Mouse (Mus musculus): Measurements from ENCODE around the gene Ints11. TPM values are rescaled to one million over a fixed set of nuclear protein-coding genes. Genes with fewer than 3 reads are reported as not detected.

Ints11 gene
- polyA plus RNA-seq, 1 experiment from 2014 or later: 34.3 TPM

GRCm38 (mm10) chr4:155868614-155869298, 590 bp upstream of the Ints11 start:
- Histone ChIP-seq H3K4me3 (replicated peaks) (peak overlapping the region; percentile 91), H3K27ac (replicated peaks) (peak overlapping the region; percentile 65; the same call in 1 of the 2 replicates), H3K4me1 (replicated peaks) (peaks cover 42% of the 10 kb centered on the region), H3K9ac (peak overlapping the region; percentile 77), H3K36me3 (replicated peaks) (peaks cover 48% of the 10 kb centered on the region), H3K27me3 (no peaks in the 10 kb centered on the region), H3K9me3 (replicated peaks) (no peaks in the 10 kb centered on the region), H3K4me2 (peak overlapping the region; percentile 97)
- peak; percentile 41 for ATAC-seq (ENCODE audit: insufficient read depth)
- 5% methylated on average over 22 of the region's 22 CpGs for WGBS (ENCODE audit: insufficient replicate concordance)

GRCm38 (mm10) chr4:155871404-155871803, 2.1 kb downstream of the Ints11 start:
- H3K9ac ChIP-seq: no peak overlapping the region
- H3K4me1 ChIP-seq (replicated peaks): peaks cover 42% of the 10 kb centered on the region
- no peaks in the 10 kb centered on the region for H3K27me3 ChIP-seq
- H3K27ac ChIP-seq (replicated peaks): no peak overlapping the region
- 72% methylated on average over 7 of the region's 7 CpGs for WGBS (ENCODE audit: insufficient replicate concordance)
- no peaks in the 10 kb centered on the region for H3K9me3 ChIP-seq (replicated peaks)
- H3K4me2 ChIP-seq: peak overlapping the region; percentile 4; the same call in 1 of the 2 replicates
- H3K4me3 ChIP-seq (replicated peaks): no peak overlapping the region
- ATAC-seq (ENCODE audit: insufficient read depth): no peak
- H3K36me3 ChIP-seq (replicated peaks): peaks cover 51% of the 10 kb centered on the region

- H3K9ac ChIP-seq: no peak overlapping the region
- no peak for ATAC-seq (ENCODE audit: insufficient read depth)
- no peak overlapping the region for H3K27ac ChIP-seq (replicated peaks)
Measured at GRCm38 (mm10) chr4:155883587-155883986, 14.2 kb downstream of the Ints11 start.

GRCm38 (mm10) chr4:155886330-155886729, 17.0 kb downstream of the Ints11 start:
- no peak overlapping the region for H3K4me3 ChIP-seq (replicated peaks)
- no peaks in the 10 kb centered on the region for H3K9me3 ChIP-seq (replicated peaks)
- no peaks in the 10 kb centered on the region for H3K27me3 ChIP-seq
- no peak overlapping the region for H3K4me2 ChIP-seq
- no peak for ATAC-seq (ENCODE audit: insufficient read depth)
- H3K36me3 ChIP-seq (replicated peaks): peaks cover 55% of the 10 kb centered on the region
- H3K27ac ChIP-seq (replicated peaks): no peak overlapping the region
- peaks cover 14% of the 10 kb centered on the region for H3K4me1 ChIP-seq (replicated peaks)
- H3K9ac ChIP-seq: no peak overlapping the region
- WGBS (ENCODE audit: insufficient replicate concordance): 81% methylated on average over 5 of the region's 5 CpGs

More at GRCm38 (mm10) chr4:155883587-155883986, 14.2 kb downstream of the Ints11 start:
- Histone ChIP-seq H3K36me3 (replicated peaks) (peaks cover 44% of the 10 kb centered on the region), H3K9me3 (replicated peaks) (no peaks in the 10 kb centered on the region), H3K4me3 (replicated peaks) (no peak overlapping the region), H3K27me3 (no peaks in the 10 kb centered on the region), H3K4me1 (replicated peaks) (no peaks in the 10 kb centered on the region), H3K4me2 (no peak overlapping the region)
- WGBS (ENCODE audit: insufficient replicate concordance): 61% methylated on average over 3 of the region's 3 CpGs

GRCm38 (mm10) chr4:155887674-155888073, 18.3 kb downstream of the Ints11 start:
- H3K27ac ChIP-seq (replicated peaks): no peak overlapping the region
- no peak overlapping the region for H3K4me2 ChIP-seq
- H3K4me3 ChIP-seq (replicated peaks): no peak overlapping the region
- H3K36me3 ChIP-seq (replicated peaks): peaks cover 55% of the 10 kb centered on the region
- peaks cover 21% of the 10 kb centered on the region for H3K4me1 ChIP-seq (replicated peaks)
- no peaks in the 10 kb centered on the region for H3K27me3 ChIP-seq
- H3K9ac ChIP-seq: no peak overlapping the region
- 82% methylated on average over 10 of the region's 10 CpGs for WGBS (ENCODE audit: insufficient replicate concordance)
- ATAC-seq (ENCODE audit: insufficient read depth): no peak
- no peaks in the 10 kb centered on the region for H3K9me3 ChIP-seq (replicated peaks)

- ATAC-seq (ENCODE audit: insufficient read depth): no peak
- whole genome bisulfite sequencing (ENCODE audit: insufficient replicate concordance): 95% methylated on average over 9 of the region's 9 CpGs
- Histone ChIP-seq H3K4me2 (no peak overlapping the region), H3K4me3 (replicated peaks) (no peak overlapping the region), H3K36me3 (replicated peaks) (peaks cover 55% of the 10 kb centered on the region), H3K9ac (no peak overlapping the region), H3K9me3 (replicated peaks) (no peaks in the 10 kb centered on the region), H3K27me3 (no peaks in the 10 kb centered on the region), H3K27ac (replicated peaks) (no peak overlapping the region), H3K4me1 (replicated peaks) (peaks cover 26% of the 10 kb centered on the region)
Measured at GRCm38 (mm10) chr4:155888181-155888580, 18.8 kb downstream of the Ints11 start.

GRCm38 (mm10) chr4:155889316-155889715, 20.0 kb downstream of the Ints11 start:
- H3K4me1 ChIP-seq (replicated peaks): peaks cover 38% of the 10 kb centered on the region
- no peak overlapping the region for H3K4me3 ChIP-seq (replicated peaks)
- ATAC-seq (ENCODE audit: insufficient read depth): no peak
- no peak overlapping the region for H3K9ac ChIP-seq
- no peaks in the 10 kb centered on the region for H3K27me3 ChIP-seq
- H3K27ac ChIP-seq (replicated peaks): no peak overlapping the region
- H3K4me2 ChIP-seq: no peak overlapping the region; the same call in 1 of the 2 replicates
- H3K9me3 ChIP-seq (replicated peaks): no peaks in the 10 kb centered on the region
- WGBS (ENCODE audit: insufficient replicate concordance): 80% methylated on average over 5 of the region's 5 CpGs
- peaks cover 55% of the 10 kb centered on the region for H3K36me3 ChIP-seq (replicated peaks)

- ATAC-seq (ENCODE audit: insufficient read depth): no peak
- H3K27ac ChIP-seq (replicated peaks): 0 out of 2 replicates have a peak overlapping the region, but pooled peaks have one; percentile 2
- H3K9ac ChIP-seq: peak overlapping the region; percentile 64
- peak overlapping the region; percentile 92 for H3K4me3 ChIP-seq (replicated peaks)
- H3K9me3 ChIP-seq (replicated peaks): no peaks in the 10 kb centered on the region
- peaks cover 44% of the 10 kb centered on the region for H3K36me3 ChIP-seq (replicated peaks)
- WGBS (ENCODE audit: insufficient replicate concordance): under 1% methylated on average over 34 of the region's 34 CpGs
- H3K4me2 ChIP-seq: peak overlapping the region; percentile 100
- peaks cover 53% of the 10 kb centered on the region for H3K4me1 ChIP-seq (replicated peaks)
- H3K27me3 ChIP-seq: no peaks in the 10 kb centered on the region
Measured at GRCm38 (mm10) chr4:155891011-155891471, 21.7 kb downstream of the Ints11 start.

- no peaks in the 10 kb centered on the region for H3K27me3 ChIP-seq
- H3K4me2 ChIP-seq: peak within 1 kb of the TSS; percentile 100
- ATAC-seq (ENCODE audit: insufficient read depth): peak; percentile 86
- H3K27ac ChIP-seq (replicated peaks): peak within 1 kb of the TSS; percentile 95
- peaks cover 44% of the 10 kb centered on the region for H3K36me3 ChIP-seq (replicated peaks)
- peak within 1 kb of the TSS; percentile 91 for H3K9ac ChIP-seq
- WGBS (ENCODE audit: insufficient replicate concordance): under 1% methylated on average over 52 of the region's 52 CpGs
- no peaks in the 10 kb centered on the region for H3K9me3 ChIP-seq (replicated peaks)
- peaks cover 53% of the 10 kb centered on the region for H3K4me1 ChIP-seq (replicated peaks)
- peak within 1 kb of the TSS; percentile 92 for H3K4me3 ChIP-seq (replicated peaks)
Measured at GRCm38 (mm10) chr4:155891551-155892001, 22.2 kb downstream of the Ints11 start, which contains the start of the genes Pusl1 and Acap3. Gene Pusl1 (minus strand): TSS chr4:155891781. Gene Acap3 (plus strand): TSS chr4:155891822.

- H3K4me3 ChIP-seq (replicated peaks): peak overlapping the region; percentile 92
- peak; percentile 91 for ATAC-seq (ENCODE audit: insufficient read depth)
- H3K36me3 ChIP-seq (replicated peaks): peaks cover 44% of the 10 kb centered on the region
- under 1% methylated on average over 56 of the region's 56 CpGs for WGBS (ENCODE audit: insufficient replicate concordance)
- H3K4me1 ChIP-seq (replicated peaks): peaks cover 53% of the 10 kb centered on the region
- H3K4me2 ChIP-seq: peak overlapping the region; percentile 100
- H3K27me3 ChIP-seq: no peaks in the 10 kb centered on the region
- H3K9ac ChIP-seq: peak overlapping the region; percentile 91
- no peaks in the 10 kb centered on the region for H3K9me3 ChIP-seq (replicated peaks)
- peak overlapping the region; percentile 95 for H3K27ac ChIP-seq (replicated peaks)
Measured at GRCm38 (mm10) chr4:155892017-155892416, 22.7 kb downstream of the Ints11 start.

GRCm38 (mm10) chr4:155892438-155893211, 23.3 kb downstream of the Ints11 start:
- peak; percentile 16 for ATAC-seq (ENCODE audit: insufficient read depth)
- Histone ChIP-seq H3K27me3 (no peaks in the 10 kb centered on the region), H3K9ac (peak overlapping the region; percentile 91), H3K36me3 (replicated peaks) (peaks cover 40% of the 10 kb centered on the region), H3K4me2 (peak overlapping the region; percentile 100), H3K4me1 (replicated peaks) (peaks cover 53% of the 10 kb centered on the region), H3K4me3 (replicated peaks) (peak overlapping the region; percentile 92), H3K27ac (replicated peaks) (peak overlapping the region; percentile 95), H3K9me3 (replicated peaks) (no peaks in the 10 kb centered on the region)
- 3% methylated on average over 37 of the region's 37 CpGs for WGBS (ENCODE audit: insufficient replicate concordance)
